Comparison of ENCODE assay signal across 13 mouse cellular contexts in the genomic region with DNA sequence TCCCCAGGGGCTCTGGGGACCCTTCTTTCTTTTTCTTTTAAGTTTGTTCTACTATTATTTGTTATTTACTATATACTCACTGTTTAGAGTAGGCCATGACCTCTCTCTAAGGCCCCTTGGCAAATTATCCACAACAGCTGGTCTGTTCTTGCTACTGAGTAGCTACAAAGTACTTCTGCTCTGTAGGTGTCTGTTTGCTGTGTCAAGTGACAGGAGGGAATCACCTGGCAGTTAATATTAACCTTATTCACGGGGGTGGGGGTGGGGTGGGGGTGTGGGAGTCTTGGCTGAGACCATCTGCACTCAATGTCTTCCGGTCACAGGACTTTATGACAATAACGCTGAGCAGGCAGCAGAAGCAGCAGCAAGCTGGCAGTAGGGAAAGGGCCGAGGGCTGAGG.
DNase-seq lines count a peak whose midpoint lies in the region; ATAC-seq and TF ChIP-seq lines count a peak whose summit lies in the region.
"Had no signal": no experiment of that assay in that cellular context is flagged by ENCODE, and none has a peak within 500 bp of the region (broad histone marks: within the 10 kb centered on the region; RNA-seq: fewer than 3 reads in every experiment).

No protein-coding gene starts in this region.

- peak; percentile 42 for DNase-seq in intestine, embryonic 14.5 days (ENCODE audit: low spot score)
- DNase-seq in lung, postnatal 14 days: no peak
- peak; percentile 22 to 24 for DNase-seq in kidney, postnatal 36 days
- no peak for DNase-seq in adrenal gland, postnatal 10 days
- DNase-seq in thymus, postnatal 25 days: no peak

- TF ChIP-seq CTCF in intestine, postnatal 0 days (IDR thresholded peaks at IDR 0.05; ENCODE audit: low read depth): no peak

- no peaks in the 10 kb centered on the region for H3K9me3 ChIP-seq in intestine, embryonic 14.5 days (ENCODE audit: control insufficient read depth, low read length)
- H3K9me3 ChIP-seq in intestine, postnatal 0 days (ENCODE audit: control insufficient read depth): no peaks in the 10 kb centered on the region
- H3K9me3 ChIP-seq in lung, embryonic 15.5 days: no peaks in the 10 kb centered on the region
- no peaks in the 10 kb centered on the region for H3K9me3 ChIP-seq in intestine, embryonic 16.5 days (ENCODE audit: control insufficient read depth, low read length)
- H3K9me3 ChIP-seq: forebrain, embryonic 13.5 days; heart, embryonic 10.5 days; midbrain, embryonic 12.5 days had no signal

- no peak overlapping the region for H3K27ac ChIP-seq in intestine, embryonic 14.5 days (ENCODE audit: low read depth)
- no peak overlapping the region for H3K27ac ChIP-seq in intestine, postnatal 0 days (ENCODE audit: low read depth, low read length)
- no peak overlapping the region for H3K27ac ChIP-seq in lung, embryonic 15.5 days
- no peak overlapping the region for H3K27ac ChIP-seq in intestine, embryonic 16.5 days (ENCODE audit: low read length)
- H3K27ac ChIP-seq: forebrain, embryonic 13.5 days; heart, embryonic 10.5 days; hindbrain, postnatal 0 days; midbrain, embryonic 12.5 days had no signal

- no peak overlapping the region for H3K4me2 ChIP-seq in intestine, embryonic 14.5 days (ENCODE audit: low read length)
- no peak overlapping the region for H3K4me2 ChIP-seq in intestine, postnatal 0 days (replicated peaks; ENCODE audit: low read depth)
- no peak overlapping the region for H3K4me2 ChIP-seq in lung, embryonic 15.5 days
- H3K4me2 ChIP-seq in intestine, embryonic 16.5 days (ENCODE audit: low read depth, low read length): no peak overlapping the region
- H3K4me2 ChIP-seq: forebrain, embryonic 13.5 days; midbrain, embryonic 12.5 days had no signal

- no peaks in the 10 kb centered on the region for H3K36me3 ChIP-seq in intestine, embryonic 14.5 days (ENCODE audit: control insufficient read depth, insufficient read depth, low read length)
- H3K36me3 ChIP-seq in intestine, postnatal 0 days (ENCODE audit: control insufficient read depth, insufficient read depth): no peaks in the 10 kb centered on the region
- no peaks in the 10 kb centered on the region for H3K36me3 ChIP-seq in lung, embryonic 15.5 days
- H3K36me3 ChIP-seq in intestine, embryonic 16.5 days (ENCODE audit: control insufficient read depth, insufficient read depth, low read length): no peaks in the 10 kb centered on the region
- H3K36me3 ChIP-seq: heart, embryonic 10.5 days; midbrain, embryonic 12.5 days had no signal

- H3K9ac ChIP-seq in intestine, embryonic 14.5 days (ENCODE audit: low read length): no peak overlapping the region
- H3K9ac ChIP-seq in intestine, postnatal 0 days (ENCODE audit: low read depth, low read length): no peak overlapping the region
- no peak overlapping the region for H3K9ac ChIP-seq in lung, embryonic 15.5 days
- no peak overlapping the region for H3K9ac ChIP-seq in intestine, embryonic 16.5 days (ENCODE audit: low read depth, low read length)
- H3K9ac ChIP-seq: forebrain, embryonic 13.5 days; midbrain, embryonic 12.5 days had no signal

- 0 out of 2 replicates have a peak, but pooled peaks have one; percentile 43 for ATAC-seq in intestine, embryonic 14.5 days (replicated peaks; ENCODE audit: low FRiP score, low TSS enrichment, low read depth)
- no peak for ATAC-seq in intestine, postnatal 0 days
- peak; percentile 12; the same call in 1 of the 2 replicates for ATAC-seq in lung, embryonic 15.5 days (ENCODE audit: borderline replicate concordance, extremely low read depth, low FRiP score, low TSS enrichment)
- ATAC-seq in intestine, embryonic 16.5 days: peak; percentile 62
- ATAC-seq: CD4-positive, CD25-positive, alpha-beta regulatory T cell, adult 4 months; forebrain, embryonic 13.5 days; hindbrain, postnatal 0 days had no signal

- no peak overlapping the region for H3K4me3 ChIP-seq in intestine, embryonic 14.5 days (ENCODE audit: low read depth, low read length)
- H3K4me3 ChIP-seq in intestine, postnatal 0 days (ENCODE audit: low read depth, low read length): no peak overlapping the region
- H3K4me3 ChIP-seq in lung, embryonic 15.5 days: no peak overlapping the region
- H3K4me3 ChIP-seq in intestine, embryonic 16.5 days (ENCODE audit: low read length): no peak overlapping the region
- H3K4me3 ChIP-seq: forebrain, embryonic 13.5 days; heart, embryonic 10.5 days; midbrain, embryonic 12.5 days had no signal

- no peaks in the 10 kb centered on the region for H3K27me3 ChIP-seq in intestine, embryonic 14.5 days (replicated peaks; ENCODE audit: control insufficient read depth, insufficient read depth, low read length)
- no peaks in the 10 kb centered on the region for H3K27me3 ChIP-seq in intestine, postnatal 0 days (replicated peaks; ENCODE audit: control insufficient read depth, insufficient read depth, low read length)
- no peaks in the 10 kb centered on the region for H3K27me3 ChIP-seq in lung, embryonic 15.5 days
- no peaks in the 10 kb centered on the region for H3K27me3 ChIP-seq in intestine, embryonic 16.5 days (replicated peaks; ENCODE audit: control insufficient read depth, insufficient read depth, low read length)
- H3K27me3 ChIP-seq: forebrain, embryonic 13.5 days; midbrain, embryonic 12.5 days had no signal

- H3K4me1 ChIP-seq in intestine, embryonic 14.5 days (replicated peaks; ENCODE audit: control insufficient read depth, insufficient read depth, low read length): peaks cover 6% of the 10 kb centered on the region; the same call in 1 of the 2 replicates
- H3K4me1 ChIP-seq in intestine, postnatal 0 days (replicated peaks; ENCODE audit: control insufficient read depth, insufficient read depth, low read length): no peaks in the 10 kb centered on the region
- peaks cover 12% of the 10 kb centered on the region for H3K4me1 ChIP-seq in lung, embryonic 15.5 days
- H3K4me1 ChIP-seq in intestine, embryonic 16.5 days (ENCODE audit: control insufficient read depth, insufficient read depth, low read length): peaks cover 7% of the 10 kb centered on the region; the same call in 1 of the 2 replicates
- H3K4me1 ChIP-seq: forebrain, embryonic 13.5 days; midbrain, embryonic 12.5 days had no signal

- WGBS in intestine, embryonic 14.5 days: 41% methylated on average over 4 of the region's 4 CpGs
- 23% methylated on average over 4 of the region's 4 CpGs for WGBS in intestine, postnatal 0 days
- 44% methylated on average over 4 of the region's 4 CpGs for WGBS in lung, embryonic 15.5 days
- WGBS in intestine, embryonic 16.5 days: 23% methylated on average over 4 of the region's 4 CpGs

Comparison
In these comparisons a context has a peak if more than half of its experiments do, and no peak if none do; other contexts are left out.
1. DNase-seq: peak in intestine, embryonic 14.5 days (single experiment) and kidney, postnatal 36 days (2 of 2); none in lung, postnatal 14 days (single experiment), adrenal gland, postnatal 10 days (single experiment) and thymus, postnatal 25 days (single experiment).